Mouse (Mus musculus): ENCODE measurements at regions not wholly inside any gene's neighbourhood (a gene's known extent, or its start where the extent isn't known, plus 50 kb on each side); places are given as distances from the start of the nearest gene placed in this dataset.

DNA sequence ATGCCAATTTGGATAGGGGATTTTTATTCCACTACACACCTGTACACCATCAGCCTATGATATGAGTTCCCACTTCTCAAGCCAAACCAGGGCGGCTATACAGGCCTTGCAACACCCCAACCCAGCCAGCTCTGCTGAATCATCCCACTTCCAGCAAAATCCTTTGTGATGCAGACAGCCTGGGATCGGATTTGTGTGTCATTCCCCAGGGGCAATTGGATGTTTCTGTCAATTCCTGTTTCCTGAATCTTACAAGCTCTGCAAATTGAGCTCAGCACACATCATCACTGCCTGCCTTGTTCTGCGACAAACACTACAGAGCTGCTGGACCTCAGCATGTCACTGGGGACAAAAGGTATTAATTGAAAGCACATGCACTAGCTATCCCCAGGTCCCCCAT, 132.0 kb upstream of the Vstm2b start:
- DNase-seq: no peak

DNA sequence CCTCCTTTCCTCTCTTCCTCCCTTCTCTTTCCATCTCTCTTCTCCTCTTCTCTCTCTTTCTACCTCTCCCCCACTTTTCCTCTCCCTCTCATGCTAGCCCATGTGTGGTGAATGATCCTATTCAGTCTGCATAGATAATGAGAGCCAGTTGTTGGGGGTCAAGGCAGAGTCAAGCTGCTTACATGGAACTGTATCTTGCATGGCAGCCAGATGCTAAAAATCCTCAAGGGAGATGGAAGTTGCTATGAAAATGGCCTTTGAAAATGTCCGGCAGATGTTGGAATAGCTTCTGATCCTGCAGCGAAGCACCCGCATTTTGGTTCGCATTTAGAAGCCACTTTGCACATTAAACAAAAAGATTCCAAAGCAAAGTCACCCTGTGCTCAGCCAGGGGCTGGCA, 121.9 kb upstream of the Vstm2b start:
- no peak for DNase-seq

DNA sequence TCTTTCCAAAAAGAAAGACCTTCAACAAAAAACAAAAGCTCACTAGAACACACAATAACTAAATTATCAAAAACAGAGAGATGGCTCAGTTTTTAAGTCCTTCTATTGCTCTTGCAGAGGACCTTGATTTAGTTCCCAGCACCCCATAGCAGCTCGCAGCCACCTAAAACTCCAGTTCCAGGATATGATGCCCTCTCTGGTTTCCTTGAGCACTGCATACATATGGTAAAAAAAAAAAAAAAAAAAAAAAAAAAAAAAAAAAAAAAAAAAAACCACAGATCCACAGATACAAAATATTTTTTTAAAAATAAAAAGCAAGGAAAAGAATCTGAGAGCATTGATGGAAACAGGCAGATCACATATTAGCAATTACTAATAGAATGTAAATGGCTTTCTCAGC, 113.2 kb upstream of the Vstm2b start:
- DNase-seq: no peak

DNA sequence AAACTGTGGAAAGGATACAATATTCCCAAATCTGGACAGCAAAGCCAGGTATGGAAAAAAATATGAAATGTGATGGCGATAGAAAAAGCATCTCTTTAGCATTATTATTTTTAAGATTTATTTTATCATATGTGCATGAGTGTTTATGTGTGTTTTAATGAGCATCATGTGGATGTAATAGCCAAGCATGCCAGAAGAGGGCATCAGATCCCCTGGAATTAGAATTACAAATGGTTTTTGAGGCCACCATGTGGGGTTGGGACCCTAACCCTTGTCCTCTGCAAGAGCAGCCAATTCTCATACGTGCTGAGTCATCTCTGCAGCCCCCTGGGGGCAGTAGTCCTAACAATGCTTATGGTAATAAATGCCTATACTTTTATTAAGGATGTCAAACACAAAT, 111.4 kb upstream of the Vstm2b start:
- no peak for DNase-seq

DNA sequence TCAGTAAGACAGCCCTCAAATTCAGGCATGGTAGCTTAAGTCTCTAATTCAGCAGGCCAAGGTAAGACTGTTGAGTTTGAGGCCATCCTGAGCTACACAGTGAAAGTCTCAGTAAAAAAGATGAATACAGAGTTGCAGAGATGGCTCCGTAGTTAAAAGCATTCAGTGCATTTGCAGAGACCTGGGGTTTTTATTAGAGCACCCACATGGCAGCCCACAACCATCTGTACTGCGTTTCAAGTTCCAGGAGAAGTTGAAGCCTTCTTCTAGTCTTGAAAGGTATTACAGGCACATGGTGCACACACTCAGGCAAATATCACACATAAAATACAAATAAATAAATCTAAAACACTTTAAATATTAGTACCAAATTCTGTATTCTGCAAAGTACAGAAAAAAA, 109.6 kb upstream of the Vstm2b start:
- no peak for DNase-seq

DNA sequence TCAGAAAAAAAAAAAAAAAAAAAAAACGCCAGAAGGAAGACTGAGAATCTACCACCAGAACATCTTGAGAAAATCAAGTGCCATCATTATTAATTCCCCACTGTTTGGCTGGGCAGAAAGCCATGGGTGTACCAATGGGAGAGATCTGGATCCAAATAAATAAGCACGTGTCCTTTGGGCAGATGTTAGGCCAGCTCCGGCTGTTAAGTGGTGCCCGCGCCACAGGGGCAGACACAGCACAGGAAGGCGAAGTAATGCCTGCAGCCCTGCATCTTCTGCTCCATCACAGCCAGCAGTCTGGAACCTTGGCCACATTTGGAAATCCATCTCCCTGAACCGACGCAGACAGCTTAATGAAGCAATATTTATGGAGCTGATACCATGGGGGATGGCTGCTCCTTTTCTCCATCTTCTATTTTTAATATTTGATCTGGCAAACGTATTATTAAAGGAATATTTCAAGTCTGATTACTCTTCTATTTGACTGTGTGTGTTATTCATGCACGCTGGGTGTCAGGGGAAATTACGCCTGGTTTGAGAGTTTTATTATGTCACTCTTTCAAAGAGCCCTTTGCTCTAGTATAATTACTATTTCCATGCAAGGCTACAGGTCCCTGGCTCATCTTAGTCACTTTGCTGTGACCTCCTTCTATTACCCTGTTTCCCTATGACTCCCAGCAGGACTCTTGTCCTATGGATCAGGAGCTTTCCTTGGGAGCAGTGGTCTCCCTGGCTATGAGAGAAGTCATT, 103.5 kb upstream of the Vstm2b start:
- DNase-seq: no peak

DNA sequence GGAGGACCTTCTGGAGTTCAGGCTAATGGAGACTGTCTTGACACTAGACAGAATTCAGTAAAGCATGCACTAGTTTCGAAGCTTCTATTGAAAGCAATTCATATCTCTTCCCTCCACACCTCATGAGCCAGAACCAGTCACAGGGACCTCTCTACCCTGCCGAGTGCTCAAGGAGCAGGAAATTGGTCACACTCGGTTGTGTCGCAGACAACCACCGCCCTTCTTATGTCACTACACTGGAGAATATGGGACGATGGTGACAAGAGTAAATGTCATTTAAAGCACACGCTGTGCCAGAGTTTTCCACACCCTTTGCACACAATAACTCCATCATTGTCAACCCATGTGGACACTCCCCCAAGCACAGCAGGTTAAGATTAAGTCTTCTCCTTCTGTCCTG, 98.3 kb upstream of the Vstm2b start:
- DNase-seq: no peak

DNA sequence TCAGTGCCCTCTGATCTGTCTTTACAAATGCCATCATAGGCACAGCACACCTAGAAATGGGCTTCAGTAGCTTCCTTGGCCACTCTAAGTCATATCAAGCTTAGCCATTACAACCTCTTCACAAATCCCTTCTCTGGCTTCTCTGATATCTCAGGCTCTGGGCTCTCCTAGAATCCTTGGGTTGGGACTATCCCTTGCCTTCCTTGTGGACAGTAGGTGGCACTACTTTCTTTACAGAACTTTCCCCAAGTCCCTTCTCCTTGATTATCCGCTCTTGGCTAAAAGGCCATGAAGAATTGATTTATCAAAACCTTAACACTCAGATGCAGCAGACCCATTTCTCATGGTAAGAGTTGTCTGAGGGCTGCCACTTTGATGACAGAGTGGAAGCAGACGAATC, 96.8 kb upstream of the Vstm2b start:
- DNase-seq: no peak

DNA sequence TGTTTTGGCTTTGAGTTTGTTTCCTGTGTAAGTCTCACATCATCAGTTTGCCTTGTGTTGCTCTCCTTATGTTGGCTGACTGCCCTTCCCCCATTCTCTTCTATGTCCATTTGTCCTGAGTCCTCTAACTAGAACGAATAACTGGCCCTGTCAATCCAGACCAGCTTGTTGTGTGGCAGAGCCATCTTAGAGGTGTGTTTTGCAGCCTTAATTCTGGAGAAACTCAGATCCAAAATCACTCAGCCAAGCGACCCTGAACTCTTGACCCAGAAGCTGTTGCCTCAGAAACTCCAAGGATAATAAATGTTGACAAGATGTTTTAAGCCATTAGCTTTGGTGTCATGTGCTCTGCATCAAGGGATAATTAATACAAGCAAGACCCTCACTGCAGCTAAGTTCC, 92.9 kb upstream of the Vstm2b start:
- DNase-seq: no peak

DNA sequence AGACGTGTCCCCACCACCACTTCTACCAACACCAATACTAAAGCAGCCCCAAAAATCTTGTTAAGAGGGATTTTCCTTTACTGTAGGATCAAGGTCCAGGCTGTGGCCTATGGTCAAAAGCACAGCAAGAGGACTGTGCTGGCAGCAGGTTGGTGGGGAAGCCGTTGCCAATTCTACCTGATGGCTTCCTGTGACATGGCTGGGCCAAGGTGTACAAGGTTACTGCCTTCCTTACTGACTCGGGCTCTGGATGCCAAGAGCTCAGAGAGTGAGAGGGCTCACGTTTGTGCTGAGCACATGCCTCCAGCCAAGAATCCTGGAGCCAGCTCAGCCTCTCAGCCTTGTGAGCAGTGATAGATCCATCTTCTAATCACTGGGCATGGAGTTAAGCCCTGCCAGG, 92.3 kb upstream of the Vstm2b start:
- DNase-seq: no peak

DNA sequence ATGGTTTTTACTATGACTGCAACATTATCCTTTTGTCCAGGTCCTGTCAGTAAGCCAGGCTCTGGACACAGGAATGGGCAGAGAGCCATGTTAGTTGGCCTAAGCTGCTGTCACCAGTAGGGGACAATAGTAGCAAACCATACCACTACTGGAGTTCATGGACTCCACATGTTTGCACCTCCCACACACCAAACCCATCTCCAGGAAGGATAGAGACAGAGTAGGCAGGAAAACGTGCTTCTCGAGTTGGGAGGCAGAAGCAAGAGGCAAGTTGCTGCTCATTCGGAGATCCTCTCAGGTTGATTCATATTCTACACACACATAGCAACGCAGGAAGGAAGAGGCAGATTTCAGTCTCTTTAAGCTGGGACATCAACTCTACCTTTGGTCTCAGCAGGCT, 85.2 kb upstream of the Vstm2b start:
- no peak for DNase-seq

DNA sequence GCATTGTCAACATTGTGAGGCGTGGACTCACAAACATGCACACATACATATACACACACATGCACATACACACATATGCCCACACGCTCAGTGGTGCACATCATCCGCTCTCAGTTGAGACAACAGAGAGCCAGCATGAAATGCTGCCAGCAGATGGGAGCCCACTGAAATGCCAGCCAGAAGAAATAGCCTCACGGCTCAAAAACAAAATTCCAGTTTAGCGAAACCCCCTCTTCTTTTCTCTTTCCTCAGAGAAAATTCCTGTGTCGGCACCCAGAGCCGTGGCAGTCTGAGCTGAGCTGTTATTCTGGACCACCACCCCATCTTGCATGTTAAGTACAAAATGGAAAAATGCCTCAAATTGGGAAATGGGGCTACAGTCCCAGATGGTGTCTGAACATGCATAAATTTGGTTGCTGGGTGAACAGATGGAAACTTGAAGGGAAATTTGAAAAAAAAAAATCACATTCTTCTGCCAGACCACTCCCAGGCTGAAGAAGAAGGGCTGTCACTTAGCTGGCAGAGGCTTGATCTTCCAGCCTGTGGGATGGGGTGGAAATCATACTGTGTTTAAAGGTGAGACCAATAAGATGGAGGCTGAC, 72.9 kb upstream of the Vstm2b start:
- no peak for DNase-seq

DNA sequence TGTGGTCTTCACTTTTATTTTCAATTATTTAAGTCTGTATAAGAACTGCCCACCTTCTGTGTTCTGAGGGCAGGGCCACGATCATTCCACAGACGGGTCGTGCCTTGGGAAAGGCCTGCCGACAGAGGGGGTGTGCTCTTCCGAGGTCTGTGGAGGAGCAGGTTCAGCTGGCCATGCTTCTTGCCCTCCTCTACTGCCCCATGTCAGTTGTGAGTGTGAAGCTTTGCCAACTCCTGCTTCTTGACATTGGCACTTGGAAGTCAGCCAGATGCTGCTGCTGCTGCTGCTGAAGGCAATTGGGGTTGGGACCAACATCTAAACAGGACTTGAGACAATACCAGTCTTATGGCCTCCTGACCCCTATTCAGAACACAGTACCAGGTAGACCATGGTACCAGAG, 68.6 kb upstream of the Vstm2b start:
- no peak for DNase-seq

DNA sequence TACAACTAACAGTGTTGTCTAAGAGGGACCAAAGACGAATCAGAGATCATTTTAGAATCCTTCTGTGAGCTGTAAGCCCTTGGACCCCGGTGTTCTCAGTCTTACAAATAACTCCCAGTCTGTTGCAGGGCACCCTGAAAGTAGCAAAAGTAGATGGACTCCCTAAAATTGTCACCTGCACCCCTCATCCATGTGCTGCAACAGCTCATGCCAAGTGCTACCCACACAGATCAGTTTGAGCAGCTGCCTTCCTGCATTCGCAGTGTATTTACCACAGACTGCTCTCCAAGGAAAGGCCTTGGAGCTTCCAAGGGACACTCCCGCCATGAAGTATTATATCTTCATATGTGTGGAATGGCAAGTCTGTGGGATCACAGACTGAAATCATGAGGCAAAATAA, 66.5 kb upstream of the Vstm2b start:
- DNase-seq: no peak

DNA sequence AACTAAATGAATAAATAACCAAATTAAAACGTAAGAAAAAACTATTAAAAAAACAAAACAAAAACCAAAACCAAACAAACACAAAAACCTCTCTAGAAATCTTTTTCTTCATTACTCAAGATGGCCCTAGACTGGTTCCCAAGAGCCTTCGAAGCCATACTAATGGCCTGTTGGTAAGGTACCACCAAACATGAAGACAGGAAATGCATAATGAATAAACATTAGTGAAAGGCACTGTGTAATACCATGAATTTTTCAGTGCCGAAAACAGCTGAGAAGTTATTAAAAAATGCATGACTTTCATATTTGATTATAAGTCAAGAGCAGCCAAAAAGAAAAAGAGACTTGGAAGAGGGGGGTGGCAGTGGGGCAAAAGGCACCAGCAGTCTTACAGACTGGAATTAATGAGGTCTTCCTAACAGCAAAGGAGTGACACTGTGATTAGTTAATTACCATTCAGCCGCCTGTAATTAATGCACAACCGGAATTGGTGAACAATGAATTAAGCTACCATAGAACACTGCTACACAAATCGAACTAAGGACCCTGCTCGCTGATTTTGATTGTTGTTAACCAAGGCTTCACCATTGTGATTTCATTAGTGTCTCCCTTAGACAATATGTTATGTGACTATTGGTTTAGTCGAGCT, 55.7 kb upstream of the Vstm2b start:
- DNase-seq: no peak

DNA sequence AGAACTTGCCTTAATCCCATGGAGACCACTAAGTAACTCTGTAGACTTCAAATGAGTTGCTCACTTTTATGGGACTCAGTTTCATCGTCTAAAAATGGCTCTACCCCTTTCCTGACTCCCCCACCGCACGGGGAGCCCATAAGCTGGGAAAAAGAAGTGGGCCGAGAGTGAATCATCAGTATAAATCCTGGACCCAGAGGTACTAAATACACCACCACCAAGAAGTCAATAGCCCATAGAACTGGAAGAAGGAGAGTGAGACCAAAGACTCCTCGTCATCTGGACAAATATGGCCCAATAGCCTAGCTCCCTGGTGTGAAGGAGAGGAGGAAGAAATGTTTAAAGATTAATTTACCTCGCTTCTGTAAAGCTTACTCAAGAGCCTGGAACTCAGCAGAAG, 51.6 kb upstream of the Vstm2b start:
- no peak for DNase-seq
